Comparison of ENCODE assay signal across 14 mouse cellular contexts in genomic region chr1:44173903-44174302, GRCm38 (mm10). TPM values are rescaled to one million over a fixed set of nuclear protein-coding genes. Genes with fewer than 3 reads are reported as not detected.
DNase-seq lines count a peak whose midpoint lies in the region; ATAC-seq and TF ChIP-seq lines count a peak whose summit lies in the region.
"Had no signal": no experiment of that assay in that cellular context is flagged by ENCODE, and none has a peak within 500 bp of the region (broad histone marks: within the 10 kb centered on the region; RNA-seq: fewer than 3 reads in every experiment).

No protein-coding gene starts in this region.

- DNase-seq in adrenal gland, postnatal 10 days: peak; percentile 10
- DNase-seq in adrenal gland, postnatal 36 days: no peak
- no peak for DNase-seq in kidney, postnatal 0 days (ENCODE audit: low spot score)
- no peak for DNase-seq in kidney, adult 18-20 months
- DNase-seq in thymus, postnatal 4 days: peak; percentile 29
- no peak for DNase-seq in thymus, adult 2 months
- DNase-seq in left cerebral cortex, adult 9 months (ENCODE audit: low spot score in 2 of 2): no peak
- DNase-seq: cerebellum, adult 18-20 months; thymus, postnatal 14 days had no signal

- peaks cover 43% of the 10 kb centered on the region for H3K36me3 ChIP-seq in kidney, postnatal 0 days (ENCODE audit: insufficient read depth, low read length)
- H3K36me3 ChIP-seq in thymus, adult 2 months (ENCODE audit: control insufficient read depth, insufficient read depth, low read length): peaks cover 41% of the 10 kb centered on the region

- no peaks in the 10 kb centered on the region for H3K27me3 ChIP-seq in kidney, postnatal 0 days (ENCODE audit: insufficient read depth, low read length)
- no peaks in the 10 kb centered on the region for H3K27me3 ChIP-seq in thymus, adult 2 months (ENCODE audit: control insufficient read depth, insufficient read depth, low read length)
- H3K27me3 ChIP-seq: midbrain, embryonic 12.5 days had no signal

- H3K4me2 ChIP-seq in kidney, postnatal 0 days (ENCODE audit: low read length): no peak overlapping the region
- H3K4me2 ChIP-seq: midbrain, embryonic 12.5 days had no signal

- no peak overlapping the region for H3K9ac ChIP-seq in kidney, postnatal 0 days (ENCODE audit: low read depth, low read length)
- H3K9ac ChIP-seq: midbrain, embryonic 12.5 days had no signal

- WGBS in kidney, postnatal 0 days: 89% methylated on average over 8 of the region's 8 CpGs
- 87% methylated on average over 8 of the region's 8 CpGs for WGBS in thymus, adult 2 months

- no peak for ATAC-seq in kidney, postnatal 0 days (replicated peaks; ENCODE audit: low FRiP score, low read depth)
- ATAC-seq in erythroblast, adult 5-6 weeks (replicated peaks; ENCODE audit: low FRiP score, poor library complexity, severe bottlenecking): no peak

- H3K4me3 ChIP-seq in kidney, postnatal 0 days (replicated peaks; ENCODE audit: low read depth, low read length): no peak overlapping the region
- H3K4me3 ChIP-seq in thymus, adult 2 months (ENCODE audit: control insufficient read depth, insufficient read depth, low read length): no peak overlapping the region
- H3K4me3 ChIP-seq: midbrain, embryonic 12.5 days had no signal

- no peaks in the 10 kb centered on the region for H3K9me3 ChIP-seq in kidney, postnatal 0 days (replicated peaks; ENCODE audit: low read length)

- no peak for TF ChIP-seq POLR2A in thymus, adult 2 months (IDR thresholded peaks at IDR 0.05; ENCODE audit: control insufficient read depth, extremely low read depth, insufficient read depth, low read length, poor library complexity)

- peak; percentile 42; the same call in 1 of the 2 replicates for TF ChIP-seq CTCF in kidney, postnatal 0 days (IDR thresholded peaks at IDR 0.05; ENCODE audit: low read depth)
- no peak for TF ChIP-seq CTCF in thymus, adult 2 months (IDR thresholded peaks at IDR 0.05; ENCODE audit: borderline replicate concordance, control insufficient read depth, extremely low read depth, insufficient read depth, low read length, poor library complexity)

- no peak overlapping the region for H3K27ac ChIP-seq in kidney, postnatal 0 days
- no peak overlapping the region for H3K27ac ChIP-seq in thymus, adult 2 months (ENCODE audit: control insufficient read depth, insufficient read depth, low read length)
- H3K27ac ChIP-seq: midbrain, embryonic 12.5 days had no signal

- no peaks in the 10 kb centered on the region for H3K4me1 ChIP-seq in kidney, postnatal 0 days (replicated peaks; ENCODE audit: insufficient read depth, low read length)
- H3K4me1 ChIP-seq in thymus, adult 2 months (replicated peaks; ENCODE audit: control insufficient read depth, insufficient read depth, low read length): no peaks in the 10 kb centered on the region
- H3K4me1 ChIP-seq: midbrain, embryonic 12.5 days had no signal

RNA-seq across cellular contexts. Expression of gene Ercc5, which starts 26.4 kb away (rescaled TPM):
- 10 to 100 TPM; 15.8 to 20.3 TPM for total RNA-seq in adrenal gland, postnatal 10 days (2021)
- total RNA-seq in adrenal gland, postnatal 36 days (2021): 10 to 100 TPM; 17.8 to 18.9 TPM
- 14.1 TPM in 2 replicates for polyA plus RNA-seq in kidney, postnatal 0 days (2015; fragmentation: Nextera tagmentation; extraction: Ambion mirVana)
- 5.9 and 6.2 TPM in 2 replicates for polyA plus RNA-seq in thymus, adult 2 months (2012; rRNA removed)
- total RNA-seq in erythroblast, adult 5-6 weeks (2015; ENCODE audit: low replicate concordance): 1.9 and 2.7 TPM in 2 replicates
- total RNA-seq in erythroblast, adult 5-6 weeks (2017; ENCODE audit: low replicate concordance): 2.5 and 6.0 TPM in 2 replicates

RNA-seq across cellular contexts. Expression of gene Mettl21e, which starts 44.9 kb away (rescaled TPM):
- under 1 TPM in 1 of 2 experiments, not detected in 1; 0.21 TPM for total RNA-seq in adrenal gland, postnatal 10 days (2021)
- not detected for total RNA-seq in adrenal gland, postnatal 36 days (2021)
- not detected in 2 replicates for polyA plus RNA-seq in kidney, postnatal 0 days (2015; fragmentation: Nextera tagmentation; extraction: Ambion mirVana)
- polyA plus RNA-seq in thymus, adult 2 months (2012; rRNA removed): not detected in 2 replicates
- total RNA-seq in erythroblast, adult 5-6 weeks (2015; ENCODE audit: low replicate concordance): not detected in 2 replicates
- not detected in 2 replicates for total RNA-seq in erythroblast, adult 5-6 weeks (2017; ENCODE audit: low replicate concordance)
- total RNA-seq: layer of hippocampus, postnatal 14 days had no signal
- polyA plus RNA-seq: C2C12; intestine, embryonic 14.5 days; midbrain, embryonic 12.5 days had no signal

RNA-seq across cellular contexts. Expression of gene Bivm, which starts 55.1 kb away (rescaled TPM):
- 10 to 100 TPM; 13.2 to 19.4 TPM for total RNA-seq in adrenal gland, postnatal 10 days (2021)
- total RNA-seq in adrenal gland, postnatal 36 days (2021): 10 to 100 TPM; 17.2 to 21.4 TPM
- 16.4 and 17.0 TPM in 2 replicates for polyA plus RNA-seq in kidney, postnatal 0 days (2015; fragmentation: Nextera tagmentation; extraction: Ambion mirVana)
- polyA plus RNA-seq in thymus, adult 2 months (2012; rRNA removed): 3.9 and 4.2 TPM in 2 replicates
- total RNA-seq in erythroblast, adult 5-6 weeks (2015; ENCODE audit: low replicate concordance): 3.1 and 4.0 TPM in 2 replicates
- 0.56 and 0.94 TPM in 2 replicates for total RNA-seq in erythroblast, adult 5-6 weeks (2017; ENCODE audit: low replicate concordance)

RNA-seq across cellular contexts. Expression of gene Kdelc1, which starts 55.3 kb away (rescaled TPM):
- 10 to 100 TPM; 21.0 to 21.8 TPM for total RNA-seq in adrenal gland, postnatal 10 days (2021)
- total RNA-seq in adrenal gland, postnatal 36 days (2021): 10 to 100 TPM; 16.3 to 20.8 TPM
- 45.8 and 53.8 TPM in 2 replicates for polyA plus RNA-seq in kidney, postnatal 0 days (2015; fragmentation: Nextera tagmentation; extraction: Ambion mirVana)
- polyA plus RNA-seq in thymus, adult 2 months (2012; rRNA removed): 10.9 and 11.9 TPM in 2 replicates
- total RNA-seq in erythroblast, adult 5-6 weeks (2015; ENCODE audit: low replicate concordance): 3.7 and 4.6 TPM in 2 replicates
- 2.5 and 3.5 TPM in 2 replicates for total RNA-seq in erythroblast, adult 5-6 weeks (2017; ENCODE audit: low replicate concordance)

Comparison
In these comparisons a context has a peak if more than half of its experiments do, and no peak if none do; other contexts are left out.
1. DNase-seq: peak in adrenal gland, postnatal 10 days (single experiment) and thymus, postnatal 4 days (single experiment); none in adrenal gland, postnatal 36 days (0 of 2), kidney, postnatal 0 days (single experiment), kidney, adult 18-20 months (single experiment), thymus, adult 2 months (single experiment) and left cerebral cortex, adult 9 months (0 of 2).